Mouse (Mus musculus) stomach, embryonic 16.5 days (tissue): ENCODE measurements at regions not wholly inside any gene's neighbourhood (a gene's known extent, or its start where the extent isn't known, plus 50 kb on each side); places are given as distances from the start of the nearest gene placed in this dataset.
A peak's percentile ranks its signal among the peaks of the same experiment; 100 is the strongest.

Source experiments
- ATAC-seq: fragments of 200-750 bp; cut with Nextera tagmentation; 2 replicates; pipeline ENCODE4 v1.8.0; 2017; ENCODE audit warnings: moderate number of reproducible peaks, moderate TSS enrichment; ENCODE audit not compliant: insufficient read depth, low FRiP score
- H3K27ac ChIP-seq: fragments of 300-500 bp; sonication (generic); 2 replicates; pipeline ENCODE4 v1.5.1; 2014; ENCODE audit warnings: low read length
- H3K27me3 ChIP-seq: fragments of 300-500 bp; sonication (generic); 2 replicates; pipeline ENCODE4 v1.6.1; 2014; ENCODE audit warnings: low read length, control low read depth, mixed read lengths; ENCODE audit not compliant: control insufficient read depth, insufficient read depth
- H3K36me3 ChIP-seq: fragments of 300-500 bp; sonication (generic); 2 replicates; pipeline ENCODE4 v1.6.1; 2014; ENCODE audit warnings: low read length; ENCODE audit not compliant: control insufficient read depth, insufficient read depth
- H3K4me1 ChIP-seq: fragments of 300-500 bp; sonication (generic); 2 replicates; pipeline ENCODE4 v1.6.1; 2014; ENCODE audit warnings: low read length, control low read depth, mixed read lengths; ENCODE audit not compliant: control insufficient read depth, insufficient read depth
- H3K4me2 ChIP-seq: fragments of 300-500 bp; sonication (generic); 2 replicates; pipeline ENCODE4 v1.6.1; 2014; ENCODE audit warnings: low read depth, low read length, mixed read lengths
- H3K4me3 ChIP-seq: fragments of 300-500 bp; sonication (generic); replicated peaks from 2 replicates; pipeline ENCODE4 v1.5.1; 2014; ENCODE audit warnings: mild to moderate bottlenecking, low read length
- H3K9ac ChIP-seq: fragments of 300-500 bp; sonication (generic); 2 replicates; pipeline ENCODE4 v1.6.1; 2014; ENCODE audit warnings: low read length
- H3K9me3 ChIP-seq: fragments of 300-500 bp; sonication (generic); replicated peaks from 2 replicates; pipeline ENCODE4 v1.6.1; 2016; ENCODE audit warnings: low read length, control low read depth; ENCODE audit not compliant: control insufficient read depth
- WGBS: fragments of 180-500 bp; shearing (Covaris S2); extraction: QIAGEN DNeasy Blood & Tissue Kit; methylation state at CpG from one replicate; pipeline ENCODE4 v1.1.7; 2014; 5-methylcytosine and 5-hydroxymethylcytosine counted together

DNA sequence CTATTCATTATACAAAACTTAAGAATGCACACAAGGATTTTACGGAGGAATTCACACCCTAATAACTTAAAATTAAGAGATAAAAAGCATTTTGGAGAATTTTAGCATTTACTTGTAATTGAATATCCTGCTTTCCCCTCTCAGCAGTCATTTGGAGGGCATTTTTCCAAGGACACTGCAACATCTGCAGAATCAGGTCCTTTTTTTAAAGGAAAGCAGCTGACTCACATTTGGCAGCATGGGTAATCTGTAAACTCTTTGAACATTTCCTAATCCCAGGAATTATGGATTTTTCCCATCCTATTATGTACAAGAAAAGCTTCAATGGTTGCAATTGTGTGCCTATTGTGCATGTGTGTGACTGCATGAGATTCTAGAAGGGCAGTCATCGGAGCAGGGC lies 112.0 kb downstream of the Gm19410 start:
- Histone ChIP-seq H3K4me1 (peaks cover 5% of the 10 kb centered on the region; the same call in 1 of the 2 replicates), H3K4me2 (no peak overlapping the region), H3K27ac (no peak overlapping the region), H3K9ac (no peak overlapping the region), H3K27me3 (no peaks in the 10 kb centered on the region), H3K9me3 (no peaks in the 10 kb centered on the region), H3K36me3 (no peaks in the 10 kb centered on the region), H3K4me3 (no peak overlapping the region)
- no peak for ATAC-seq
- WGBS = 83% methylated on average over 2 of the region's 2 CpGs

DNA sequence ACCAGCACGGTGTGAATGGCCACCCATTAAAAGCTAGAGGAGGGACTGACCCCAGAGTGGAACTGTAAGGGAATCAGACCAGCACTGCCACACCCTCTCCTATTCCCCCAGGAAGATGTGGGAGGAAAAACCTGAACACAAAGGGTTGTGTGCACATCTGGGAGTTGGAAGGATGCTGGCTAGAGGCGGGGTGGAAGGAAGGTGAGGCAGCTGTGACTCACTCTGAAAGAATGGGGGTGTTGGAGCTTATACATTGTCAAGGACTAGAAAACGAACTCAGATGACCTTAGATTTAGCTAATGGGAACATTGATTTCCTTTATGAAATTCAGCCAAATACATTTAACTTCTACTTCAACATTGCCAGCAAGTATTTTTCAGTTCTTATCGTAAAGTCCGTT lies 116.2 kb downstream of the Gm19410 start:
- 0 out of 2 replicates have a peak, but pooled peaks cover 3% of the 10 kb centered on the region for H3K9me3 ChIP-seq
- H3K4me1 ChIP-seq = peaks cover 5% of the 10 kb centered on the region; the same call in 1 of the 2 replicates
- H3K4me3 ChIP-seq = no peak overlapping the region
- H3K27ac ChIP-seq = no peak overlapping the region
- H3K27me3 ChIP-seq = no peaks in the 10 kb centered on the region
- H3K4me2 ChIP-seq = no peak overlapping the region
- WGBS = 40% methylated on average over 5 of the region's 5 CpGs
- H3K36me3 ChIP-seq = no peaks in the 10 kb centered on the region
- peak; percentile 56 for ATAC-seq
- H3K9ac ChIP-seq = no peak overlapping the region

DNA sequence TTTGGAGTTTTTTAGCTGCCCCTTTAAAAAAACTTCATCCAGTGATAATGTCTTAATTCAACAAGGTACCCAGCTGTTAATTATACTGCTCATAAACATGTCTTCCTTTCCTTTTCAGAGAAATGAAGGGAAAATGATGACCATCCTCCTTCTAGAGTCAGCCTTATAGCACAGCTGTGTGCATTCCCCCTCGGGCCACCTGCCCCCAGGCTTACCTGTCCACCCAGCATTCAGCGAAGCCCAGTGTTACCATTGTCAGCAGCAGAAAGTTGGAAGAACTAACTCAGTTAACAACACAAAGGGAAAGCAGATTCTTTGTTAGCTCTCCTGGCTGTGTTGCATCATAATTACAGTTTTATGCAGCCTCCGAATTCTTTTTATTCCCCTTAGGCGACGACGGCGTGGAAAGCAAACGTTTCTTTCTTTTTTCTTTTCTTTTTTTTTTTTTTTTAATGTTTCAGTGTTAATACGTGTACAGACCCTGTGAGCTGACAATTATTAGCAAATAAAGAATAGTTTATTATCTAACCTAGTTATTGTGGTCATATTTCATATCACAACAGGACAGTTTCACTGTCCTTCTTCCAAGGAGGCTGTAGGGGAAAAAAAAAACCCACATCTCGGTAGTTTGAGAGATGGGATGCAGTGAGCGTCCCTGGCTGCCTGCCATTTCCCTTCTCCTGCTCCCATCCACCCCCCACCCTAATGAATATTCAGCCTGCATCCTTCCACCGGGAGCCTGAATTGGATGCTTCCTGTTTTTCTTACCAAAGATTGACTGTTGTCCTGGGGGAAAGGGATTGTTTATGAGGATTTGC lies 117.3 kb downstream of the Gm19410 start:
- H3K4me2 ChIP-seq = no peak overlapping the region
- H3K4me1 ChIP-seq = 0 out of 2 replicates have a peak, but pooled peaks cover 2% of the 10 kb centered on the region
- WGBS = 34% methylated on average over 12 of the region's 12 CpGs
- H3K9ac ChIP-seq = no peak overlapping the region
- H3K9me3 ChIP-seq = 0 out of 2 replicates have a peak, but pooled peaks cover 3% of the 10 kb centered on the region
- ATAC-seq = no peak
- no peaks in the 10 kb centered on the region for H3K36me3 ChIP-seq
- no peak overlapping the region for H3K27ac ChIP-seq
- no peak overlapping the region for H3K4me3 ChIP-seq
- H3K27me3 ChIP-seq = no peaks in the 10 kb centered on the region

- Histone ChIP-seq H3K27ac (no peak overlapping the region), H3K4me2 (no peak overlapping the region), H3K27me3 (no peaks in the 10 kb centered on the region), H3K9ac (no peak overlapping the region), H3K4me1 (0 out of 2 replicates have a peak, but pooled peaks cover 2% of the 10 kb centered on the region), H3K36me3 (no peaks in the 10 kb centered on the region), H3K9me3 (0 out of 2 replicates have a peak, but pooled peaks cover 3% of the 10 kb centered on the region), H3K4me3 (no peak overlapping the region)
- no peak for ATAC-seq
- 76% methylated on average over 1 of the region's 1 CpGs for WGBS
These were observed 117.8 kb downstream of the Gm19410 start for GRCm38 (mm10) chr8:35883456-35883780.

DNA sequence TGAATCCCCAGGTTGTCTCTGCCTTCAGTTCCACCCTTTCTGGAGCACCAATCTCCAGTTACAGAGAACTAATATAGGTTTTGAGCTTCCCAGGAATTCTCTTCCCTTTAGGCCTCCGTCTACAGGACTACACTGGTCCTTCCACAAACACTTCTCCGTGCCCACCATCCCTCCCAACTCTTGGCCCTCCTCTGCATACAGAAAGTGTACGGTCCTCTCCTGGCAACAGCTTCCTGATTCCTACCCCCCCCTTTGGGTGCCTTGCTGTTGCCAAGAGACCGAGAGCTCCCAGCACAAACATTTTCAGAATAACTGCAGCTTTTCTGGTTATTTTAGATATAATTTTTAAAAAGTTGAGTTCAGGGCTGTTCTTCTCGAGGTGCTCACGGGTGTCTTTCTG lies 119.0 kb downstream of the Gm19410 start:
- no peak for ATAC-seq
- Histone ChIP-seq H3K4me3 (no peak overlapping the region), H3K27me3 (no peaks in the 10 kb centered on the region), H3K4me2 (no peak overlapping the region), H3K4me1 (0 out of 2 replicates have a peak, but pooled peaks cover 2% of the 10 kb centered on the region), H3K9me3 (0 out of 2 replicates have a peak, but pooled peaks cover 3% of the 10 kb centered on the region), H3K27ac (no peak overlapping the region), H3K36me3 (no peaks in the 10 kb centered on the region), H3K9ac (no peak overlapping the region)
- WGBS = 42% methylated on average over 6 of the region's 6 CpGs

DNA sequence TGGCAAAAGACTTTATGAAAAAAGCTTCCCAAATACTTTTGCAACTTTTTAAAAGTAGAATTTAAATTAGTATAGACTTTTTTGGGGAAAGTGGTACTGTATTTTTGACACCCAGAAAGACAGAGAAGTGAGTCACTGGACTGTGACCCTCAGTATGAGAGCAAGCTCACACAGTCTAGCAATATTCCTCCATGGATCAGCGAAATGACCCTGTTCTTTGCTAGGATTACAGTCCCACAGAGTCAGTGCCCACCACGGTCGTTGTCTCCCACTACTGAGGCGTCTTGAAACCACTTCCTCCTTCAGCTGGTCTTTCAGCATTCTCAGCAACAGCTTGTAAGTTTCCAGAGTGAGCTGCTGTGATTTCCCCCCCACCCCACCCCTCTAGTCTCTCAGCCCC lies 124.5 kb downstream of the Gm19410 start:
- 79% methylated on average over 4 of the region's 4 CpGs for WGBS
- H3K4me1 ChIP-seq = no peaks in the 10 kb centered on the region
- no peak for ATAC-seq

GRCm38 (mm10) chr8:35891769-35892168 lies 126.2 kb downstream of the Gm19410 start:
- WGBS = 81% methylated on average over 6 of the region's 6 CpGs
- no peaks in the 10 kb centered on the region for H3K9me3 ChIP-seq
- no peak overlapping the region for H3K9ac ChIP-seq
- no peaks in the 10 kb centered on the region for H3K27me3 ChIP-seq
- no peak overlapping the region for H3K4me3 ChIP-seq
- H3K4me2 ChIP-seq = no peak overlapping the region
- no peak for ATAC-seq
- H3K27ac ChIP-seq = no peak overlapping the region
- H3K36me3 ChIP-seq = no peaks in the 10 kb centered on the region
- H3K4me1 ChIP-seq = no peaks in the 10 kb centered on the region

More for the DNA sequence above, 124.5 kb downstream of the Gm19410 start:
- H3K36me3 ChIP-seq = no peaks in the 10 kb centered on the region
- no peak overlapping the region for H3K9ac ChIP-seq
- no peak overlapping the region for H3K27ac ChIP-seq
- 0 out of 2 replicates have a peak, but pooled peaks cover 3% of the 10 kb centered on the region for H3K9me3 ChIP-seq
- H3K4me2 ChIP-seq = no peak overlapping the region
- H3K4me3 ChIP-seq = no peak overlapping the region
- H3K27me3 ChIP-seq = no peaks in the 10 kb centered on the region

DNA sequence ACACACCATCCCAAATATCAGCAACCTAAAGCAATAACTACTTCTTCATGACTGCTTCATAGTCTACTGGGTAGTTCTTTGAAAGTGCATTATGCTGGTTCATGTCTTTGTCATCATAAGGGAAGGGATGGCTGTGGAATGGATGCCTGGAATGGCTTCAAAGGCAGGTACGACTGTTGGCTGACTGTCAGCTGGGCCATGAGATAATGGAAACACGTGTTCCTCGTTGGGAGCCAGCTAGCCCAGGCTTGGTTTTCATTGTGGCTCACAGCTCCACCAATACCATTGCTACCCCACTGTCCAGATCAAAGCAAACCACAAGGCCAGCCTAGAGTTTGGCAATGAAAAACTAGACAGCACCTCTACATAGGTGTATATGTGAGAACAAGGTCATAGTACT lies 132.9 kb downstream of the Gm19410 start:
- WGBS = 64% methylated on average over 3 of the region's 3 CpGs
- Histone ChIP-seq H3K27ac (no peak overlapping the region), H3K4me3 (no peak overlapping the region), H3K9ac (no peak overlapping the region), H3K36me3 (no peaks in the 10 kb centered on the region), H3K4me1 (no peaks in the 10 kb centered on the region), H3K4me2 (no peak overlapping the region), H3K27me3 (no peaks in the 10 kb centered on the region), H3K9me3 (no peaks in the 10 kb centered on the region)
- ATAC-seq = no peak

GRCm38 (mm10) chr8:35901490-35901889 lies 135.9 kb downstream of the Gm19410 start:
- Histone ChIP-seq H3K36me3 (no peaks in the 10 kb centered on the region), H3K9ac (no peak overlapping the region), H3K27me3 (no peaks in the 10 kb centered on the region), H3K9me3 (no peaks in the 10 kb centered on the region), H3K27ac (no peak overlapping the region), H3K4me3 (no peak overlapping the region), H3K4me1 (no peaks in the 10 kb centered on the region), H3K4me2 (no peak overlapping the region)
- 83% methylated on average over 7 of the region's 7 CpGs for WGBS
- no peak for ATAC-seq
